Mouse (Mus musculus) megakaryocyte, embryonic 14.5 days (primary cell): ENCODE measurements around the gene Plg.

Source experiments
- FLI1 ChIP-seq: IDR thresholded peaks from 2 replicates; pipeline ENCODE4 v1.6.1; 2012; ENCODE audit warnings: low read length, inconsistent platforms, mixed read lengths
- GATA1 ChIP-seq: IDR thresholded peaks from 3 replicates; pipeline ENCODE4 v1.6.1; 2012; ENCODE audit warnings: mixed read lengths, low read length, inconsistent platforms, borderline replicate concordance

DNA sequence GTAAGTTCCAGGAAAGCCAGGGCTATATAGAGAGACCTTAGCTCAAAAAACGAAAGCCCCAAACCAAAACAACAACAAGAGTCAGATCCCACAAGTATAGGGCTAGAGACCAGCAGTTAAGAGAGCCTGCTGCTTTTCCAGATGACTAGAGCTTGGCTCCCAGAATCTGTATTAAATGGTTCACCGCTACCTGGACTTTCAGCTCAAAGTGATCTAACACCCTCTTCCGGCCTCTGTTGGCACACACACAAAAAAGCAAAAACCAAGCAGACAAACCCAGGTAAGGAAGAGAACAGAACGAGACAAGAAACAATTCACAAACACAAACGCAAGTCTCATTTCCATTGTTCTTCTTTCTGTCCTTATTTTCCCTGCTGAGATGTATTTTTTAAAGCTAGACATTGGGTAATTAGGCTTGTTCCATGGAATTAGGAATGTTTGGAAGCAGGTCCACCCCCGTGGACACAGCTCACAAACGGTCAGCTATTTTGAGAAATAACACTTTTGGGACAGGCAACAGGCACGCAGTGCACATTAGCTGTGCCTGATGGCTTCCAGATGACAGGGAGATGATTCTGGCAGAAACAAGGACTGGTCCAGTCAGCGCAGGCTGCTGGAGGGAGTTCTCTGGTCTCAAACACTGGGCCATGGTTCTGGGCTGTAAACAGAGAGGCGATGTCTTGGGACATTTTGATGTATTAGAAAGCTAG is 33.9 kb downstream of the Plg start:
- no peak for TF ChIP-seq GATA1
- no peak for TF ChIP-seq FLI1
